Mouse (Mus musculus) MEL (cell line): ENCODE results near the gene Mycn.

Experiments
- CHD2 ChIP-seq: IDR thresholded peaks from 2 replicates; pipeline ENCODE4 v1.6.1; 2011; ENCODE audit warnings: low read length, improper control_type of control experiment
- CTCF ChIP-seq, 3 experiments: IDR thresholded peaks in 2 of 3; conservative IDR thresholded peaks in 1 of 3; 2 replicates each; pipeline ENCODE4 v1.5.1; 2011 to 2012; ENCODE audit warnings: low read length in 3 of 3, low read depth in 2 of 3, mild to moderate bottlenecking in 2 of 3, improper control_type of control experiment in 1 of 3, inconsistent platforms in 1 of 3, mixed read lengths in 1 of 3, moderate library complexity in 1 of 3; ENCODE audit not compliant: control insufficient read depth in 1 of 3, insufficient read depth in 1 of 3, poor library complexity in 1 of 3, severe bottlenecking in 1 of 3
- E2F4 ChIP-seq: IDR thresholded peaks from 2 replicates; pipeline ENCODE4 v1.6.1; 2011; ENCODE audit warnings: low read depth, low read length, improper control_type of control experiment, borderline replicate concordance
- EP300 ChIP-seq, 2 experiments: IDR thresholded peaks; 2 replicates each; pipeline ENCODE4 v1.6.1; 2011; ENCODE audit warnings: improper control_type of control experiment in 2 of 2, low read length in 2 of 2, low read depth in 1 of 2, mild to moderate bottlenecking in 1 of 2
- GATA1 ChIP-seq: IDR thresholded peaks from 2 replicates; pipeline ENCODE4 v1.6.1; 2011; ENCODE audit warnings: low read depth, low read length, improper control_type of control experiment
- JUND ChIP-seq: IDR thresholded peaks from 2 replicates; pipeline ENCODE4 v1.6.1; 2011; ENCODE audit warnings: low read depth, mild to moderate bottlenecking, improper control_type of control experiment, low read length
- MAZ ChIP-seq: IDR thresholded peaks from 2 replicates; pipeline ENCODE4 v1.6.1; 2012; ENCODE audit warnings: low read depth, mild to moderate bottlenecking, inconsistent platforms, low read length, improper control_type of control experiment
- POLR2A ChIP-seq, 2 experiments: IDR thresholded peaks; 2 replicates each; pipeline ENCODE4 v1.6.1; 2011 to 2012; ENCODE audit warnings: low read length in 2 of 2, mild to moderate bottlenecking in 2 of 2, control low read depth in 1 of 2, improper control_type of control experiment in 1 of 2, low read depth in 1 of 2, moderate library complexity in 1 of 2; ENCODE audit not compliant: control insufficient read depth in 1 of 2, insufficient read depth in 1 of 2, poor library complexity in 1 of 2
- POLR2AphosphoS5 ChIP-seq: IDR thresholded peaks from 2 replicates; pipeline ENCODE4 v1.6.1; 2012; ENCODE audit warnings: low read depth, borderline replicate concordance, mild to moderate bottlenecking, inconsistent platforms, low read length, moderate library complexity, mixed read lengths
- RAD21 ChIP-seq: IDR thresholded peaks from 2 replicates; pipeline ENCODE4 v1.6.1; 2011; ENCODE audit warnings: mild to moderate bottlenecking, low read depth, low read length, improper control_type of control experiment
- RCOR1 ChIP-seq: IDR thresholded peaks from 2 replicates; pipeline ENCODE4 v1.6.1; 2012; ENCODE audit warnings: low read depth, mild to moderate bottlenecking, inconsistent platforms, low read length, improper control_type of control experiment
- UBTF ChIP-seq: IDR thresholded peaks from 2 replicates; pipeline ENCODE4 v1.6.1; 2012; ENCODE audit warnings: low read depth, mild to moderate bottlenecking, inconsistent platforms, low read length, improper control_type of control experiment, moderate library complexity, borderline replicate concordance; ENCODE audit not compliant: insufficient read depth

- TF ChIP-seq E2F4 (no peak), POLR2AphosphoS5 (no peak), UBTF (no peak), CTCF (IDR thresholded peaks at IDR 0.05 in 2 of 3, conservative IDR thresholded peaks at IDR 0.05 in 1 of 3; ENCODE audit: control insufficient read depth in 1 of 3, insufficient read depth in 1 of 3, low read depth in 2 of 3, low read length in 3 of 3, poor library complexity in 1 of 3, severe bottlenecking in 1 of 3) (no peak), CHD2 (no peak), POLR2A (IDR thresholded peaks at IDR 0.05; ENCODE audit: control insufficient read depth in 1 of 2, insufficient read depth in 1 of 2, low read depth in 1 of 2, low read length in 2 of 2, poor library complexity in 1 of 2) (no peak), RCOR1 (no peak), RAD21 (no peak), EP300 (IDR thresholded peaks at IDR 0.05; ENCODE audit: low read depth in 1 of 2, low read length in 2 of 2) (no peak), JUND (no peak), MAZ (no peak), GATA1 (no peak)
These were observed 34.9 kb downstream of the Mycn start for GRCm38 (mm10) chr12:12906771-12907170.
